Mouse (Mus musculus): ENCODE measurements around the gene Kcnh7. TPM values are rescaled to one million over a fixed set of nuclear protein-coding genes. Genes with fewer than 3 reads are reported as not detected.

Kcnh7 gene
- polyA plus RNA-seq, 1 experiment from 2014 or later = 0.38 TPM

DNA sequence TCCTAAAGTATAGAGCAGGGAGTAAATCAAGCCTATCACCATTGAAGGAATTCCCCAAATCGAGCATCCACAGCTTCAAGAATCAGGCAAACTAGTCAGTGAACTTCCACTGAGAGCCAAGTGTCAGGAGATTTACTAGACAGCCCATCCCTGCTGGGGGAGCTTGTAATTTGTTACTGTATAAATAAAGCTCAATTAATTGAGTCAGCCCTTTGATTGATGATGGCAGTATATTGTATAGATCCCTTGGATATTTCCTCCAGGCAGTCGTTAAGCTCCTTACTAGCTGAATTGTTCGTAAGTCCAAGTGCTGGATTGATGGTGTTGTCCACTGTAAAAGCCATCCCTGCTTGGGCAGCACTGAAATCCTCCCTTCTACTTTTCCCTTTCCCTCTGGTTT is 514.2 kb downstream of the Kcnh7 start:
- Histone ChIP-seq H3K4me2 (ENCODE audit: low read depth, low read length) (no peak overlapping the region), H3K4me3 (ENCODE audit: low read depth, low read length) (no peak overlapping the region), H3K36me3 (replicated peaks; ENCODE audit: control insufficient read depth, insufficient read depth, low read depth, low read length) (no peaks in the 10 kb centered on the region), H3K27ac (replicated peaks; ENCODE audit: low read depth, low read length) (no peak overlapping the region), H3K4me1 (ENCODE audit: control insufficient read depth, insufficient read depth, low read length) (no peaks in the 10 kb centered on the region), H3K27me3 (ENCODE audit: control insufficient read depth, insufficient read depth, low read length) (no peaks in the 10 kb centered on the region), H3K9ac (replicated peaks; ENCODE audit: low read length) (no peak overlapping the region), H3K9me3 (replicated peaks; ENCODE audit: control insufficient read depth, low read length) (no peaks in the 10 kb centered on the region)
- ATAC-seq (replicated peaks; ENCODE audit: insufficient number of reproducible peaks, low FRiP score, low TSS enrichment, low read depth) (no peak), DNase-seq (ENCODE audit: low spot score) (no peak)
- 83% methylated on average over 3 of the region's 3 CpGs for WGBS

DNA sequence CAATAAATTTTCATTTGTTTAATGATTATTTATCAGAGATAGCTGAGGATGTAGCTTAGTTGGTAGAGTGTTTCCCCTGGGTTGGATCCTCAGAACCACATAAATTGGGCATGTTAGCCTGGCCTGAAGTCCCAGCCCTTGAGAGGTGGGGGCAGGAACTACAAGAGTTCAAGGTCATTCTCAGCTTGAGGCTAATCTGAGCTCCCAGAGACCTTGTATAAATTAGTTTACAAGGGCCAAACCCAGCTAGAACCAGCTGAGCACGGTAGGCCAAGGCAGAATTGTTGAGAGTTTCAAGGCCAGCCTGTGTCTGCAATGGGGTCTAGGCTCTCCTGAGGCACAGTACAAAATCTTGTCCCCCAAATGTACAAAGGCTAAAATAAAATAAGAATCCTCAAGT is 518.6 kb downstream of the Kcnh7 start:
- no peak overlapping the region for H3K4me3 ChIP-seq (ENCODE audit: low read depth, low read length)
- no peak overlapping the region for H3K27ac ChIP-seq (replicated peaks; ENCODE audit: low read depth, low read length)
- no peaks in the 10 kb centered on the region for H3K9me3 ChIP-seq (replicated peaks; ENCODE audit: control insufficient read depth, low read length)
- no peaks in the 10 kb centered on the region for H3K36me3 ChIP-seq (replicated peaks; ENCODE audit: control insufficient read depth, insufficient read depth, low read depth, low read length)
- no peak for DNase-seq (ENCODE audit: low spot score)
- H3K9ac ChIP-seq (replicated peaks; ENCODE audit: low read length) = no peak overlapping the region
- no peaks in the 10 kb centered on the region for H3K4me1 ChIP-seq (ENCODE audit: control insufficient read depth, insufficient read depth, low read length)
- 29% methylated on average over 1 of the region's 1 CpGs for WGBS
- H3K4me2 ChIP-seq (ENCODE audit: low read depth, low read length) = no peak overlapping the region
- no peaks in the 10 kb centered on the region for H3K27me3 ChIP-seq (ENCODE audit: control insufficient read depth, insufficient read depth, low read length)
- no peak for ATAC-seq (replicated peaks; ENCODE audit: insufficient number of reproducible peaks, low FRiP score, low TSS enrichment, low read depth)

GRCm38 (mm10) chr2:62664839-62665238 is 519.2 kb downstream of the Kcnh7 start:
- H3K9ac ChIP-seq (replicated peaks; ENCODE audit: low read length) = no peak overlapping the region
- DNase-seq (ENCODE audit: low spot score) = no peak
- H3K4me2 ChIP-seq (ENCODE audit: low read depth, low read length) = no peak overlapping the region
- no peaks in the 10 kb centered on the region for H3K36me3 ChIP-seq (replicated peaks; ENCODE audit: control insufficient read depth, insufficient read depth, low read depth, low read length)
- H3K27ac ChIP-seq (replicated peaks; ENCODE audit: low read depth, low read length) = no peak overlapping the region
- H3K4me3 ChIP-seq (ENCODE audit: low read depth, low read length) = no peak overlapping the region
- WGBS = 67% methylated on average over 7 of the region's 7 CpGs
- H3K27me3 ChIP-seq (ENCODE audit: control insufficient read depth, insufficient read depth, low read length) = no peaks in the 10 kb centered on the region
- H3K9me3 ChIP-seq (replicated peaks; ENCODE audit: control insufficient read depth, low read length) = no peaks in the 10 kb centered on the region
- H3K4me1 ChIP-seq (ENCODE audit: control insufficient read depth, insufficient read depth, low read length) = no peaks in the 10 kb centered on the region
- no peak for ATAC-seq (replicated peaks; ENCODE audit: insufficient number of reproducible peaks, low FRiP score, low TSS enrichment, low read depth)

GRCm38 (mm10) chr2:62664135-62664670 is 519.9 kb downstream of the Kcnh7 start, which contains the start of gene Gca:
Gene Gca (plus strand): TSS chr2:62664285.
- WGBS = under 1% methylated on average over 43 of the region's 43 CpGs
- H3K4me1 ChIP-seq (ENCODE audit: control insufficient read depth, insufficient read depth, low read length) = no peaks in the 10 kb centered on the region
- H3K27me3 ChIP-seq (ENCODE audit: control insufficient read depth, insufficient read depth, low read length) = no peaks in the 10 kb centered on the region
- ATAC-seq (replicated peaks; ENCODE audit: insufficient number of reproducible peaks, low FRiP score, low TSS enrichment, low read depth) (peak; percentile 95), DNase-seq (ENCODE audit: low spot score) (peak; percentile 80)
- peak within 1 kb of the TSS; percentile 48 for H3K9ac ChIP-seq (replicated peaks; ENCODE audit: low read length)
- H3K9me3 ChIP-seq (replicated peaks; ENCODE audit: control insufficient read depth, low read length) = no peaks in the 10 kb centered on the region
- H3K27ac ChIP-seq (replicated peaks; ENCODE audit: low read depth, low read length) = no peak within 1 kb of the TSS
- H3K4me2 ChIP-seq (ENCODE audit: low read depth, low read length) = peak within 1 kb of the TSS; percentile 94
- H3K4me3 ChIP-seq (ENCODE audit: low read depth, low read length) = peak within 1 kb of the TSS; percentile 53
- H3K36me3 ChIP-seq (replicated peaks; ENCODE audit: control insufficient read depth, insufficient read depth, low read depth, low read length) = no peaks in the 10 kb centered on the region

DNA sequence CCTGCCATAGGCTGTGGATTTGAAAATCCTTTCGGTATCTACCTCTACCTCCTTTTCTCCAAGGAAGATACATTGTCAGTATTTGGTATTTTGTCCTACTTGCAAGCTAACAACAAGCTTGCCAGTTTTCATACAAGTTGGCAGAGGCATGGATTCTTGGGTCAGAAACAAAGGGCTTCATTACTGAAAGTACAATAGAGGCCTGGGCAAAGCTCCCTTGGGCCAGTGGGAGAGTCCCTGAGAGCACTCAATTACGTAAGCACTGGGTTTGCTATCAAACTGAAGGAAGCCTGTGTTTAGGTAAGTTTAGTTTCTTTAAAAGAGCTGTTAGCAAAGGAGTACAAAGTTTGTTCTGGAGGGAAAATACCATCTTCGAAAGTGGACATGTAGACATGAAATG is 521.5 kb downstream of the Kcnh7 start:
- Histone ChIP-seq H3K27ac (replicated peaks; ENCODE audit: low read depth, low read length) (no peak overlapping the region), H3K9ac (replicated peaks; ENCODE audit: low read length) (no peak overlapping the region), H3K4me3 (ENCODE audit: low read depth, low read length) (no peak overlapping the region), H3K36me3 (replicated peaks; ENCODE audit: control insufficient read depth, insufficient read depth, low read depth, low read length) (no peaks in the 10 kb centered on the region), H3K9me3 (replicated peaks; ENCODE audit: control insufficient read depth, low read length) (no peaks in the 10 kb centered on the region), H3K4me1 (ENCODE audit: control insufficient read depth, insufficient read depth, low read length) (no peaks in the 10 kb centered on the region), H3K27me3 (ENCODE audit: control insufficient read depth, insufficient read depth, low read length) (no peaks in the 10 kb centered on the region), H3K4me2 (ENCODE audit: low read depth, low read length) (no peak overlapping the region)
- 81% methylated on average over 3 of the region's 3 CpGs for WGBS
- no peak for DNase-seq (ENCODE audit: low spot score)
- no peak for ATAC-seq (replicated peaks; ENCODE audit: insufficient number of reproducible peaks, low FRiP score, low TSS enrichment, low read depth)

DNA sequence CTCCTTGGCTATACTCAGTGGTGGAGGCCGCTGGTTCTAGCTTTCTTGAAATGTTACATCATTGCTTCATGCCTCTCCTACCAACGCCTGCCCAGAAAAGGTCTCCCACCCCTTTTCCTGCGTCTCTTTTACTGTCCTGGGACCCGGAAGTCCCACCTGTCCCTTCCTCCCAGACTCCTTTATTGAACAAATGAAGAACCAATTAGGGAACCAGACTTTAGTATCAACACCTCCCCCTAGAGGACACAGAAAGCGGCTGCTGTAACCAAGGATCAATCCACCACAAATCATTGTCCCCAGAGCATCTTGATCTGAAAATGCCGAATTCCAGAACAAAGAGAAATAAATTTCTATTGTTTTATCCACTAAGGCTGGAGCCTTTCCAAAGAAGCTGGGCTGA is 523.5 kb downstream of the Kcnh7 start:
- Histone ChIP-seq H3K36me3 (replicated peaks; ENCODE audit: control insufficient read depth, insufficient read depth, low read depth, low read length) (no peaks in the 10 kb centered on the region), H3K27me3 (ENCODE audit: control insufficient read depth, insufficient read depth, low read length) (no peaks in the 10 kb centered on the region), H3K4me1 (ENCODE audit: control insufficient read depth, insufficient read depth, low read length) (no peaks in the 10 kb centered on the region), H3K9ac (replicated peaks; ENCODE audit: low read length) (no peak overlapping the region), H3K4me2 (ENCODE audit: low read depth, low read length) (no peak overlapping the region), H3K27ac (replicated peaks; ENCODE audit: low read depth, low read length) (no peak overlapping the region), H3K4me3 (ENCODE audit: low read depth, low read length) (no peak overlapping the region), H3K9me3 (replicated peaks; ENCODE audit: control insufficient read depth, low read length) (no peaks in the 10 kb centered on the region)
- 56% methylated on average over 6 of the region's 6 CpGs for WGBS
- DNase-seq (ENCODE audit: low spot score) = no peak
- no peak for ATAC-seq (replicated peaks; ENCODE audit: insufficient number of reproducible peaks, low FRiP score, low TSS enrichment, low read depth)

DNA sequence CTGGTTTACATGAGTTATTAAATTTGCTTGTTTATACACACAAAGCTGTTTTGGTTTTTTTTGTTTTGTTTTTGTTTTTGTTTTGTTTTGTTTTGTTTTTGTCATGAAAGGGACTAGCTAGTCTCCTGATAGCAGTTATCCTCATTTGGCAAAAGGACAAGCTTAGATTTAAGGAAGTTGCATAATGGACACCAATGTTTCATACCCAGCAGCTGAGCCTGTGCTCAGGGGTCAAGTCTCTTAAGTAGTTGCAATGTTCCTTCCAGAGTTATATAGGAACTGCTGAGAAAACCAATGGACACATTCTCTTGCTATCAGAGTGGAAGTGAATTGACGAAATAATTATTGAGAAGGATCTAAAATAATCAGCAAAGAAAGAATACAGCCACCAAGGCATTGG is 528.0 kb downstream of the Kcnh7 start:
- no peak overlapping the region for H3K4me3 ChIP-seq (ENCODE audit: low read depth, low read length)
- H3K27me3 ChIP-seq (ENCODE audit: control insufficient read depth, insufficient read depth, low read length) = no peaks in the 10 kb centered on the region
- no peak overlapping the region for H3K4me2 ChIP-seq (ENCODE audit: low read depth, low read length)
- H3K9me3 ChIP-seq (replicated peaks; ENCODE audit: control insufficient read depth, low read length) = no peaks in the 10 kb centered on the region
- H3K9ac ChIP-seq (replicated peaks; ENCODE audit: low read length) = no peak overlapping the region
- WGBS = 58% methylated on average over 1 of the region's 1 CpGs
- no peaks in the 10 kb centered on the region for H3K36me3 ChIP-seq (replicated peaks; ENCODE audit: control insufficient read depth, insufficient read depth, low read depth, low read length)
- H3K4me1 ChIP-seq (ENCODE audit: control insufficient read depth, insufficient read depth, low read length) = no peaks in the 10 kb centered on the region
- DNase-seq (ENCODE audit: low spot score) (no peak), ATAC-seq (replicated peaks; ENCODE audit: insufficient number of reproducible peaks, low FRiP score, low TSS enrichment, low read depth) (no peak)
- no peak overlapping the region for H3K27ac ChIP-seq (replicated peaks; ENCODE audit: low read depth, low read length)

DNA sequence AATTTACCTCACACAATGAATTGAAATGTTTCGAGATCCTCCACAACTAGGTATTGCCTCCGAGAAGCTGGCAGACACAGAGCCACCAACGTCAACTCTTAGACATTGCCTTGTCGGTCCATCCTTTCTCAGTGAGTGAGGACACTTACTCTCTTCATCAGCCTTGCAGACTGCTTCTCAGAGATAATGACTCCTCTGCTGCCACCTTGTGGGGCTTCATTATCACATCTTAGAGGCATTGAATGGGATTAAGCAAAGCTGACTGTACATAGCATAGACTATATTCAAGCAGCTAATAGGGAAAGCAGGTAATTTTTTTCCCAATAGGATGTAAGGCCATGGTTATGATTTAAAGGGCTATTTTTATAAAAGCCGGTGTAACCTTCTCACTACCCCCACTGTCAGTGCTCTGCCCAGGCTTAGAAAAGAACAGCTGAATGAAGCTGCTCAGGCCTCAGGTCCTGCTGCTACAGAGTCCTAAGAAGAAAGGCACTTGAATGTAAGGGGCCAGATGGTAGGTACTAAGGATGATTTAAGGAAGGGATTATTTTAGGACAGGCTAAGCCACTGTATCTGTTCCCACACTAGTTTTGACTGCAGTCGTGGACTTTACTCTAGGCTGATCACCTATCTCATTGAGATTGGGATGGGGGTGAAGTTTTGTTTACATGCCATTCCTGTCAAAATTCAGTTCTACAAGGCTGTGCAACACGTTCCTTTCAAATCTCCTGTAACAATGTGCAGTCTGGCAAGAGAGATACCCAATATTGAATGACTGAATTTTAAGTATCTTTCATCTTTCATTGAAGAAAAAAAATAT is 529.4 kb downstream of the Kcnh7 start:
- H3K4me2 ChIP-seq (ENCODE audit: low read depth, low read length) = no peak overlapping the region
- no peak overlapping the region for H3K9ac ChIP-seq (replicated peaks; ENCODE audit: low read length)
- no peaks in the 10 kb centered on the region for H3K36me3 ChIP-seq (replicated peaks; ENCODE audit: control insufficient read depth, insufficient read depth, low read depth, low read length)
- WGBS = 50% methylated on average over 7 of the region's 7 CpGs
- no peaks in the 10 kb centered on the region for H3K27me3 ChIP-seq (ENCODE audit: control insufficient read depth, insufficient read depth, low read length)
- no peaks in the 10 kb centered on the region for H3K9me3 ChIP-seq (replicated peaks; ENCODE audit: control insufficient read depth, low read length)
- ATAC-seq (replicated peaks; ENCODE audit: insufficient number of reproducible peaks, low FRiP score, low TSS enrichment, low read depth) = no peak
- no peaks in the 10 kb centered on the region for H3K4me1 ChIP-seq (ENCODE audit: control insufficient read depth, insufficient read depth, low read length)
- no peak overlapping the region for H3K27ac ChIP-seq (replicated peaks; ENCODE audit: low read depth, low read length)
- no peak overlapping the region for H3K4me3 ChIP-seq (ENCODE audit: low read depth, low read length)
- peak; percentile 52 for DNase-seq (ENCODE audit: low spot score)
